Mouse (Mus musculus): ENCODE data around the gene Pou2f1. TPM values are rescaled to one million over a fixed set of nuclear protein-coding genes. Genes with fewer than 3 reads are reported as not detected.

Gene Pou2f1
- polyA plus RNA-seq, 1 experiment from 2014 or later = 10.2 TPM

GRCm38 (mm10) chr1:165913720-165914415 is 88.6 kb downstream of the Pou2f1 start:
- H3K9me3 ChIP-seq (replicated peaks; ENCODE audit: control insufficient read depth, low read length) = no peaks in the 10 kb centered on the region
- WGBS = 86% methylated on average over 2 of the region's 2 CpGs
- H3K4me2 ChIP-seq (ENCODE audit: low read depth, low read length) = no peak overlapping the region
- peaks cover 10% of the 10 kb centered on the region for H3K36me3 ChIP-seq (ENCODE audit: control insufficient read depth, insufficient read depth, low read length)
- no peak overlapping the region for H3K4me3 ChIP-seq (replicated peaks; ENCODE audit: low read length)
- H3K27me3 ChIP-seq (ENCODE audit: control insufficient read depth, insufficient read depth, low read length) = no peaks in the 10 kb centered on the region
- H3K9ac ChIP-seq (ENCODE audit: low read length) = no peak overlapping the region
- no peak for ATAC-seq (ENCODE audit: insufficient read depth, low FRiP score)
- H3K4me1 ChIP-seq (ENCODE audit: control insufficient read depth, insufficient read depth, low read length) = no peaks in the 10 kb centered on the region
- no peak overlapping the region for H3K27ac ChIP-seq (ENCODE audit: low read length)

GRCm38 (mm10) chr1:165909471-165909870 is 93.0 kb downstream of the Pou2f1 start:
- Histone ChIP-seq H3K27ac (ENCODE audit: low read length) (no peak overlapping the region), H3K36me3 (ENCODE audit: control insufficient read depth, insufficient read depth, low read length) (peaks cover 3% of the 10 kb centered on the region; the same call in 1 of the 2 replicates), H3K9ac (ENCODE audit: low read length) (no peak overlapping the region), H3K27me3 (ENCODE audit: control insufficient read depth, insufficient read depth, low read length) (no peaks in the 10 kb centered on the region), H3K4me1 (ENCODE audit: control insufficient read depth, insufficient read depth, low read length) (no peaks in the 10 kb centered on the region), H3K4me3 (replicated peaks; ENCODE audit: low read length) (no peak overlapping the region), H3K4me2 (ENCODE audit: low read depth, low read length) (no peak overlapping the region), H3K9me3 (replicated peaks; ENCODE audit: control insufficient read depth, low read length) (no peaks in the 10 kb centered on the region)
- 94% methylated on average over 3 of the region's 3 CpGs for WGBS
- ATAC-seq (ENCODE audit: insufficient read depth, low FRiP score) = no peak

GRCm38 (mm10) chr1:165908806-165909205 is 93.7 kb downstream of the Pou2f1 start:
- no peak for ATAC-seq (ENCODE audit: insufficient read depth, low FRiP score)
- H3K9ac ChIP-seq (ENCODE audit: low read length) = no peak overlapping the region
- H3K36me3 ChIP-seq (ENCODE audit: control insufficient read depth, insufficient read depth, low read length) = peaks cover 3% of the 10 kb centered on the region; the same call in 1 of the 2 replicates
- no peaks in the 10 kb centered on the region for H3K9me3 ChIP-seq (replicated peaks; ENCODE audit: control insufficient read depth, low read length)
- H3K4me3 ChIP-seq (replicated peaks; ENCODE audit: low read length) = no peak overlapping the region
- H3K4me2 ChIP-seq (ENCODE audit: low read depth, low read length) = no peak overlapping the region
- WGBS = 80% methylated on average over 3 of the region's 3 CpGs
- H3K27me3 ChIP-seq (ENCODE audit: control insufficient read depth, insufficient read depth, low read length) = no peaks in the 10 kb centered on the region
- no peaks in the 10 kb centered on the region for H3K4me1 ChIP-seq (ENCODE audit: control insufficient read depth, insufficient read depth, low read length)
- H3K27ac ChIP-seq (ENCODE audit: low read length) = no peak overlapping the region

GRCm38 (mm10) chr1:165908153-165908552 is 94.3 kb downstream of the Pou2f1 start:
- peaks cover 3% of the 10 kb centered on the region; the same call in 1 of the 2 replicates for H3K36me3 ChIP-seq (ENCODE audit: control insufficient read depth, insufficient read depth, low read length)
- no peaks in the 10 kb centered on the region for H3K4me1 ChIP-seq (ENCODE audit: control insufficient read depth, insufficient read depth, low read length)
- H3K9ac ChIP-seq (ENCODE audit: low read length) = no peak overlapping the region
- H3K9me3 ChIP-seq (replicated peaks; ENCODE audit: control insufficient read depth, low read length) = no peaks in the 10 kb centered on the region
- 88% methylated on average over 2 of the region's 2 CpGs for WGBS
- H3K27ac ChIP-seq (ENCODE audit: low read length) = no peak overlapping the region
- ATAC-seq (ENCODE audit: insufficient read depth, low FRiP score) = no peak
- H3K4me2 ChIP-seq (ENCODE audit: low read depth, low read length) = no peak overlapping the region
- no peaks in the 10 kb centered on the region for H3K27me3 ChIP-seq (ENCODE audit: control insufficient read depth, insufficient read depth, low read length)
- H3K4me3 ChIP-seq (replicated peaks; ENCODE audit: low read length) = no peak overlapping the region

GRCm38 (mm10) chr1:165903596-165903995 is 98.9 kb downstream of the Pou2f1 start:
- WGBS = 78% methylated on average over 1 of the region's 1 CpGs
- H3K4me3 ChIP-seq (replicated peaks; ENCODE audit: low read length) = no peak overlapping the region
- H3K4me1 ChIP-seq (ENCODE audit: control insufficient read depth, insufficient read depth, low read length) = no peaks in the 10 kb centered on the region
- no peak for ATAC-seq (ENCODE audit: insufficient read depth, low FRiP score)
- no peak overlapping the region for H3K9ac ChIP-seq (ENCODE audit: low read length)
- H3K9me3 ChIP-seq (replicated peaks; ENCODE audit: control insufficient read depth, low read length) = no peaks in the 10 kb centered on the region
- no peak overlapping the region for H3K4me2 ChIP-seq (ENCODE audit: low read depth, low read length)
- H3K36me3 ChIP-seq (ENCODE audit: control insufficient read depth, insufficient read depth, low read length) = peaks cover 3% of the 10 kb centered on the region; the same call in 1 of the 2 replicates
- no peak overlapping the region for H3K27ac ChIP-seq (ENCODE audit: low read length)
- no peaks in the 10 kb centered on the region for H3K27me3 ChIP-seq (ENCODE audit: control insufficient read depth, insufficient read depth, low read length)

- 81% methylated on average over 2 of the region's 2 CpGs for WGBS
- Histone ChIP-seq H3K27ac (ENCODE audit: low read length) (no peak overlapping the region), H3K9ac (ENCODE audit: low read length) (no peak overlapping the region), H3K4me2 (ENCODE audit: low read depth, low read length) (no peak overlapping the region), H3K4me1 (ENCODE audit: control insufficient read depth, insufficient read depth, low read length) (no peaks in the 10 kb centered on the region), H3K9me3 (replicated peaks; ENCODE audit: control insufficient read depth, low read length) (no peaks in the 10 kb centered on the region), H3K4me3 (replicated peaks; ENCODE audit: low read length) (no peak overlapping the region), H3K27me3 (ENCODE audit: control insufficient read depth, insufficient read depth, low read length) (no peaks in the 10 kb centered on the region), H3K36me3 (ENCODE audit: control insufficient read depth, insufficient read depth, low read length) (peaks cover 7% of the 10 kb centered on the region)
- no peak for ATAC-seq (ENCODE audit: insufficient read depth, low FRiP score)
Observed at GRCm38 (mm10) chr1:165891686-165892085, 110.8 kb downstream of the Pou2f1 start.

GRCm38 (mm10) chr1:165882146-165882900 is 120.2 kb downstream of the Pou2f1 start:
- ATAC-seq (ENCODE audit: insufficient read depth, low FRiP score) = no peak
- no peaks in the 10 kb centered on the region for H3K4me1 ChIP-seq (ENCODE audit: control insufficient read depth, insufficient read depth, low read length)
- no peak overlapping the region for H3K27ac ChIP-seq (ENCODE audit: low read length)
- no peak overlapping the region for H3K4me2 ChIP-seq (ENCODE audit: low read depth, low read length)
- H3K36me3 ChIP-seq (ENCODE audit: control insufficient read depth, insufficient read depth, low read length) = peaks cover 10% of the 10 kb centered on the region
- no peak overlapping the region for H3K9ac ChIP-seq (ENCODE audit: low read length)
- WGBS = 73% methylated on average over 8 of the region's 8 CpGs
- H3K4me3 ChIP-seq (replicated peaks; ENCODE audit: low read length) = no peak overlapping the region
- no peaks in the 10 kb centered on the region for H3K9me3 ChIP-seq (replicated peaks; ENCODE audit: control insufficient read depth, low read length)
- no peaks in the 10 kb centered on the region for H3K27me3 ChIP-seq (ENCODE audit: control insufficient read depth, insufficient read depth, low read length)

GRCm38 (mm10) chr1:165878751-165879150 is 123.7 kb downstream of the Pou2f1 start:
- Histone ChIP-seq H3K9me3 (replicated peaks; ENCODE audit: control insufficient read depth, low read length) (no peaks in the 10 kb centered on the region), H3K27me3 (ENCODE audit: control insufficient read depth, insufficient read depth, low read length) (no peaks in the 10 kb centered on the region), H3K36me3 (ENCODE audit: control insufficient read depth, insufficient read depth, low read length) (peaks cover 10% of the 10 kb centered on the region), H3K27ac (ENCODE audit: low read length) (no peak overlapping the region), H3K4me1 (ENCODE audit: control insufficient read depth, insufficient read depth, low read length) (no peaks in the 10 kb centered on the region), H3K4me3 (replicated peaks; ENCODE audit: low read length) (no peak overlapping the region), H3K9ac (ENCODE audit: low read length) (no peak overlapping the region), H3K4me2 (ENCODE audit: low read depth, low read length) (no peak overlapping the region)
- ATAC-seq (ENCODE audit: insufficient read depth, low FRiP score) = no peak
- 96% methylated on average over 2 of the region's 2 CpGs for WGBS

GRCm38 (mm10) chr1:165875520-165876284 is 126.8 kb downstream of the Pou2f1 start:
- Histone ChIP-seq H3K9ac (ENCODE audit: low read length) (no peak overlapping the region), H3K9me3 (replicated peaks; ENCODE audit: control insufficient read depth, low read length) (no peaks in the 10 kb centered on the region), H3K4me1 (ENCODE audit: control insufficient read depth, insufficient read depth, low read length) (no peaks in the 10 kb centered on the region), H3K36me3 (ENCODE audit: control insufficient read depth, insufficient read depth, low read length) (peaks cover 10% of the 10 kb centered on the region), H3K27ac (ENCODE audit: low read length) (no peak overlapping the region), H3K27me3 (ENCODE audit: control insufficient read depth, insufficient read depth, low read length) (no peaks in the 10 kb centered on the region), H3K4me2 (ENCODE audit: low read depth, low read length) (no peak overlapping the region), H3K4me3 (replicated peaks; ENCODE audit: low read length) (no peak overlapping the region)
- ATAC-seq (ENCODE audit: insufficient read depth, low FRiP score) = no peak
- WGBS = 90% methylated on average over 6 of the region's 6 CpGs

All from stomach, embryonic 16.5 days (tissue).